Comparison of ENCODE assay signal across 7 mouse cellular contexts in the genomic region with DNA sequence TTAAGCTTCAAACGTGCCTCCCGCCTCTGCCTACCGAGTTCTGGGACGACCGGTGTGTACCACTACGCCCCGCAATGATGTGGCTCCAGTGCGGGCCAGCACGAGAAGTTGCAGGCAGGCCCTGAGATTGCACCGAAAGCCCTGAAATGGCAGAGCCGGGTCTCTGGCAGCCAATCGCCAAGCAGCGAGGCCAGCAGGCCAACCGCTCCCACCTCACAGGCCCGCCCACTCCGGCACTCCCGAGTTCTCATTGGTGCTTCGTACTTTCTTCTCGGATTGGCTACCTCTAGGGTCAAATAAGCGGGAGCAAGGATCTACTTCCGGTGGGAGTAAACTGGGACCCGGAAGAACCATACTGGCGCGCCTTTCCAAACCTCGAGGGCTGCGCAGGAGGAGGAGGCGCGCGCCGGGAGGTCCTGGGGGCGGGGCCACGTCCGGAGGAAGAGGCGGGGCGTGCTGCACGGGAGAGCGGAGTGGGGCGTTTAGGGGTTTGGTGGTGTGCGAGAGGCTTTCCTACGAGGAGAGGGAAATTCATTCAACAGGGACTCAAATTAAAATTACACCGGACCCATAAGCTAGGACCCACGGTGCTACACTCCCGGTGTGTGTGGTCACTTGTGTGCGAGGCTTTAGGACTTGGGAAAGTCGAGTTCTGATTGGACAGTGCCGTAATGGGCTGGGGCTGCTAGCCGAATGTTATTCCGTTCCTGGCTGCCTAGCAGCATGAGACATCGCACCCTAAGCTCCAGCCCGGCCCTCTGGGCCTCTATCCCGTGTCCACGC. TPM values are rescaled to one million over a fixed set of nuclear protein-coding genes. Genes with fewer than 3 reads are reported as not detected.
DNase-seq lines count a peak whose midpoint lies in the region; ATAC-seq lines count a peak whose summit lies in the region.

Ogg1 (plus strand) TSS at position 440 of the 783 bp plus-strand sequence.

- peaks cover 9% of the 10 kb centered on the region; the same call in 1 of the 2 replicates for H3K4me1 ChIP-seq in intestine, embryonic 16.5 days (ENCODE audit: control insufficient read depth, insufficient read depth, low read length)
- peaks cover 7% of the 10 kb centered on the region; the same call in 1 of the 2 replicates for H3K4me1 ChIP-seq in midbrain, embryonic 11.5 days (ENCODE audit: control insufficient read depth, insufficient read depth, low read length)

- H3K4me3 ChIP-seq in intestine, embryonic 16.5 days (ENCODE audit: low read length) = peak within 1 kb of the TSS; percentile 70
- peak within 1 kb of the TSS; percentile 52 for H3K4me3 ChIP-seq in midbrain, embryonic 11.5 days (ENCODE audit: low read depth, low read length)

- peak; percentile 99 for ATAC-seq in intestine, embryonic 16.5 days
- peak; percentile 99 for ATAC-seq in midbrain, embryonic 11.5 days (ENCODE audit: low FRiP score)

- intact Hi-C loops in left cerebral cortex, postnatal 36 days (cut with DNase I) = loop anchor here (1.0 to 10.0 kb wide), 3 partner anchors 20 to 282 kb away; partner anchors contain the start of genes Arpc4 and Thumpd3

- H3K27me3 ChIP-seq in intestine, embryonic 16.5 days (replicated peaks; ENCODE audit: control insufficient read depth, insufficient read depth, low read length) = no peaks in the 10 kb centered on the region
- no peaks in the 10 kb centered on the region for H3K27me3 ChIP-seq in midbrain, embryonic 11.5 days (ENCODE audit: control insufficient read depth, insufficient read depth, low read length)

- peak; percentile 99 for DNase-seq in adrenal gland, adult 8-10 months
- peak; percentile 97 for DNase-seq in embryo, embryonic 9.5 days (ENCODE audit: extremely low spot score)
- DNase-seq in gastrocnemius, postnatal 4 days (ENCODE audit: low spot score in 2 of 2) = peak; percentile 90 to 95
- peak; percentile 97 to 98 for DNase-seq in left cerebral cortex, postnatal 36 days (ENCODE audit: low spot score in 2 of 2)
- peak; percentile 100 for DNase-seq in midbrain, embryonic 11.5 days (ENCODE audit: low spot score, missing footprints)
- peak; percentile 99 for DNase-seq in skeletal muscle tissue, adult 2 months (ENCODE audit: low read depth, low spot score)

- H3K9ac ChIP-seq in intestine, embryonic 16.5 days (ENCODE audit: low read depth, low read length) = peak within 1 kb of the TSS; percentile 82
- peak within 1 kb of the TSS; percentile 84 for H3K9ac ChIP-seq in midbrain, embryonic 11.5 days (ENCODE audit: low read length)

- H3K9me3 ChIP-seq in intestine, embryonic 16.5 days (ENCODE audit: control insufficient read depth, low read length) = no peaks in the 10 kb centered on the region
- H3K9me3 ChIP-seq in midbrain, embryonic 11.5 days (ENCODE audit: control insufficient read depth, low read length) = no peaks in the 10 kb centered on the region

- H3K4me2 ChIP-seq in intestine, embryonic 16.5 days (ENCODE audit: low read depth, low read length) = peak within 1 kb of the TSS; percentile 96
- peak within 1 kb of the TSS; percentile 88 for H3K4me2 ChIP-seq in midbrain, embryonic 11.5 days

- H3K36me3 ChIP-seq in intestine, embryonic 16.5 days (ENCODE audit: control insufficient read depth, insufficient read depth, low read length) = peaks cover 11% of the 10 kb centered on the region
- H3K36me3 ChIP-seq in midbrain, embryonic 11.5 days (ENCODE audit: control insufficient read depth, insufficient read depth, low read length) = peaks cover 21% of the 10 kb centered on the region

- peak within 1 kb of the TSS; percentile 92 for H3K27ac ChIP-seq in intestine, embryonic 16.5 days (ENCODE audit: low read length)
- H3K27ac ChIP-seq in midbrain, embryonic 11.5 days (ENCODE audit: low read depth, low read length) = peak within 1 kb of the TSS; percentile 87

- under 1% methylated on average over 52 of the region's 52 CpGs for WGBS in intestine, embryonic 16.5 days
- under 1% methylated on average over 52 of the region's 52 CpGs for whole genome bisulfite sequencing in midbrain, embryonic 11.5 days

RNA-seq across cellular contexts. Expression of gene Ogg1, which starts in this region (rescaled TPM):
- 10 to 100 TPM; 14.4 to 21.7 (median 17.1) TPM for total RNA-seq in adrenal gland, adult 8-10 months (2022)
- 10 to 100 TPM in 1 of 2 experiments, 1 to 10 TPM in 1; 7.8 to 10.1 TPM for total RNA-seq in gastrocnemius, postnatal 4 days (2021)
- polyA plus RNA-seq in intestine, embryonic 16.5 days (2015; fragmentation: Nextera tagmentation; extraction: Ambion mirVana) = 10.7 and 10.9 TPM in 2 replicates
- 1 to 10 TPM; 6.5 to 7.1 TPM for total RNA-seq in left cerebral cortex, postnatal 36 days (2021)
- 12.2 and 13.8 TPM in 2 replicates for polyA plus RNA-seq in midbrain, embryonic 11.5 days (2014; fragmentation: Nextera tagmentation; extraction: Ambion mirVana)

Comparison
In these comparisons a context has a peak if more than half of its experiments do, and no peak if none do; other contexts are left out.
1. Peak in every context shown above with its lines: DNase-seq, ATAC-seq, H3K4me3 ChIP-seq and H3K27ac ChIP-seq.